Mouse (Mus musculus) lung, embryonic 15.5 days (tissue): ENCODE results near the gene G6pc2. TPM values are rescaled to one million over a fixed set of nuclear protein-coding genes. Genes with fewer than 3 reads are reported as not detected.

ENCODE experiments used
- ATAC-seq: fragments of 200-750 bp; cut with Nextera tagmentation; 2 replicates; pipeline ENCODE4 v1.8.0; 2017; ENCODE audit warnings: moderate number of reproducible peaks, borderline replicate concordance; ENCODE audit not compliant: low FRiP score, low TSS enrichment; ENCODE audit errors: extremely low read depth
- H3K27ac ChIP-seq: fragments of 300-500 bp; sonication (generic); 2 replicates; pipeline ENCODE4 v1.5.1; 2015; ENCODE audit warnings: moderate library complexity, mild to moderate bottlenecking, inconsistent platforms
- H3K27me3 ChIP-seq: fragments of 300-500 bp; sonication (generic); 2 replicates; pipeline ENCODE4 v1.6.1; 2015; ENCODE audit warnings: inconsistent platforms
- H3K36me3 ChIP-seq: fragments of 300-500 bp; sonication (generic); 2 replicates; pipeline ENCODE4 v1.6.1; 2015; ENCODE audit warnings: inconsistent platforms
- H3K4me1 ChIP-seq: fragments of 300-500 bp; sonication (generic); 2 replicates; pipeline ENCODE4 v1.6.1; 2015; ENCODE audit warnings: inconsistent platforms
- H3K4me2 ChIP-seq: fragments of 300-500 bp; sonication (generic); 2 replicates; pipeline ENCODE4 v1.6.1; 2015; ENCODE audit warnings: inconsistent platforms, mild to moderate bottlenecking, moderate library complexity
- H3K4me3 ChIP-seq: fragments of 300-500 bp; sonication (generic); 2 replicates; pipeline ENCODE4 v1.5.1; 2015; ENCODE audit warnings: mild to moderate bottlenecking, inconsistent platforms
- H3K9ac ChIP-seq: fragments of 300-500 bp; sonication (generic); 2 replicates; pipeline ENCODE4 v1.6.1; 2015; ENCODE audit warnings: inconsistent platforms
- H3K9me3 ChIP-seq: fragments of 300-500 bp; sonication (generic); 2 replicates; pipeline ENCODE4 v1.6.1; 2016; ENCODE audit warnings: inconsistent platforms
- WGBS: fragments of 180-500 bp; shearing (Covaris S2); methylation state at CpG from one replicate; pipeline ENCODE4 v1.1.7; 2015; 5-methylcytosine and 5-hydroxymethylcytosine counted together
- polyA plus RNA-seq: library from polyadenylated mRNA; unstranded; fragments of >200 nt; fragmentation: Nextera tagmentation; extraction: Ambion mirVana; gene quantifications from 2 replicates; pipeline ENCODE4 v1.2.1, GENCODE M21; 2015

The G6pc2 gene
- not detected in 2 replicates for polyA plus RNA-seq

DNA sequence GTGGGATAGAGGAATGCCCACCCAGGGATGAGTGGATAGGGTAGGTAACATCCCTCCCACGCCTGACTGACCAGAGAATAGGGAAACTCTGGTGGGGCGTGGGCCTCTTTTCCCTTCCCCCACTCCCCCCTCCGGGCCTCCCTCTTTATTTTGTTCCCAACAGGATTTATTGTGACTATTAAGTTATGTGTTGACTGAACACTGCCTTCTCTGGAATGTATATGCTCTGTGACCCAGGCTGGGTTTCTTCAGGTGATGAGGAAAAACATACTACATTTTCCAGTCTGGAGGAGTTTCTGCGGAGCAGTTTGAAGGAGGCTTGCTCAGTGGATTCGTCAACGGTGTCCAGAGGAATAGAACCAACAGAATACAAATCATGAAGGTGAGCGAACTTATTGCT is at the start of gene G6pc2:
G6pc2 (plus strand) TSS at position 301 of the 400 bp plus-strand sequence.
- no peak within 1 kb of the TSS for H3K4me2 ChIP-seq
- no peaks in the 10 kb centered on the region for H3K4me1 ChIP-seq
- no peaks in the 10 kb centered on the region for H3K36me3 ChIP-seq
- no peak within 1 kb of the TSS for H3K4me3 ChIP-seq
- H3K27me3 ChIP-seq, result no peaks in the 10 kb centered on the region
- no peak within 1 kb of the TSS for H3K9ac ChIP-seq
- 80% methylated on average over 7 of the region's 7 CpGs for WGBS
- H3K27ac ChIP-seq, result no peak within 1 kb of the TSS
- no peaks in the 10 kb centered on the region for H3K9me3 ChIP-seq
- ATAC-seq, result no peak

- ATAC-seq, result no peak
- Histone ChIP-seq H3K4me2 (no peak overlapping the region), H3K4me3 (no peak overlapping the region), H3K27ac (no peak overlapping the region), H3K9ac (no peak overlapping the region), H3K36me3 (no peaks in the 10 kb centered on the region), H3K4me1 (no peaks in the 10 kb centered on the region), H3K9me3 (no peaks in the 10 kb centered on the region), H3K27me3 (no peaks in the 10 kb centered on the region)
- 42% methylated on average over 9 of the region's 9 CpGs for WGBS
Measured at GRCm38 (mm10) chr2:69170395-69171077, 40.3 kb upstream of the G6pc2 start.

- no peaks in the 10 kb centered on the region for H3K9me3 ChIP-seq
- 72% methylated on average over 5 of the region's 5 CpGs for WGBS
- no peak overlapping the region for H3K4me2 ChIP-seq
- H3K36me3 ChIP-seq, result no peaks in the 10 kb centered on the region
- H3K27ac ChIP-seq, result no peak overlapping the region
- H3K27me3 ChIP-seq, result no peaks in the 10 kb centered on the region
- H3K4me1 ChIP-seq, result no peaks in the 10 kb centered on the region
- ATAC-seq, result no peak
- H3K4me3 ChIP-seq, result no peak overlapping the region
- H3K9ac ChIP-seq, result no peak overlapping the region
Measured at GRCm38 (mm10) chr2:69175296-69175695, 35.6 kb upstream of the G6pc2 start.

- no peaks in the 10 kb centered on the region for H3K4me1 ChIP-seq
- H3K36me3 ChIP-seq, result no peaks in the 10 kb centered on the region
- H3K27ac ChIP-seq, result no peak overlapping the region
- no peak overlapping the region for H3K9ac ChIP-seq
- H3K9me3 ChIP-seq, result no peaks in the 10 kb centered on the region
- no peak overlapping the region for H3K4me2 ChIP-seq
- no peaks in the 10 kb centered on the region for H3K27me3 ChIP-seq
- WGBS, result 80% methylated on average over 4 of the region's 4 CpGs
- H3K4me3 ChIP-seq, result no peak overlapping the region
- no peak for ATAC-seq
Measured at GRCm38 (mm10) chr2:69179721-69180120, 31.2 kb upstream of the G6pc2 start.

DNA sequence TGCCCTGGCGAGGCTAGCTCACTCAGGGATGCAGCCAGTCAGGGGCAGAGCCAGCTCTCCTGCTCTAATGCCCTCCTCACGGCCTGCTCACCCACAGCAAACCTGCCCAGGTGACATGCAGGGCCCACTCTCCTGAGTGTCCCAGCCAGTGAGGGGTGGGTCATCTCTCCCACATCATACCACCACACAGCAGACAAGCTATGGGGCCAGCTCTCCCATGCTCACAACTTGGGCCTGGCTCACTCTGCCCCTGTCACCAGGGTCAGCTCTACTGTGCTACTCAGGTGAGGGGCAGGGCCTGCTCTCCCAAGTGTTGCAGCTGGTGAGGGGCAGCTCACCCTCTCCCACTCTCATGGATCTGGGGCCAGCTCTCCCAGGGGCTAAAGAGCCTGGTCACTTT is 22.9 kb upstream of the G6pc2 start:
- 0 out of 2 replicates have a peak, but pooled peaks have one; percentile 31 for ATAC-seq
- H3K27me3 ChIP-seq, result no peaks in the 10 kb centered on the region
- no peaks in the 10 kb centered on the region for H3K4me1 ChIP-seq
- H3K36me3 ChIP-seq, result peaks cover 10% of the 10 kb centered on the region
- H3K4me2 ChIP-seq, result no peak overlapping the region
- no peak overlapping the region for H3K9ac ChIP-seq
- no peak overlapping the region for H3K4me3 ChIP-seq
- H3K27ac ChIP-seq, result no peak overlapping the region
- WGBS, result 91% methylated on average over 2 of the region's 2 CpGs
- H3K9me3 ChIP-seq, result no peaks in the 10 kb centered on the region

DNA sequence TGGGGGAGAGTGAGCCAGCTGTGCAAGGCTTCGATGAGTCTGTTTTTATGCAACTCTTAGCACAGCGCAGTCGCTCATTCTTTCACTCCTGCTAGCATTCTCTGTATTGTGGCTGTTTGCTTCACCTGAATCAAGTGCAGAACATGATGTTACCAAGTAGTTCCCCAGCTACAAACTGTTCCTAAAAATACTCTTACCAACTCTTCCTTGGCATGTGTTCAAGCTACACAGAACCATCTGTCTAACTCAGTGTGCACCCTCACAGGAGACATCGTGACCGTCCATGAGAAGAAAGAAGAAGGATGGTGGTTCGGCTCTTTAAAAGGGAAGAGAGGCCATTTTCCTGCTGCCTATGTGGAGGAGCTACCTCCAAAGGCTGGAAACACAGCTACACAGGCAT is 22.1 kb upstream of the G6pc2 start:
- no peak for ATAC-seq
- Histone ChIP-seq H3K36me3 (peaks cover 17% of the 10 kb centered on the region), H3K9ac (no peak overlapping the region), H3K9me3 (no peaks in the 10 kb centered on the region), H3K4me2 (no peak overlapping the region), H3K27ac (no peak overlapping the region), H3K27me3 (no peaks in the 10 kb centered on the region), H3K4me1 (no peaks in the 10 kb centered on the region), H3K4me3 (no peak overlapping the region)
- 78% methylated on average over 6 of the region's 6 CpGs for WGBS

DNA sequence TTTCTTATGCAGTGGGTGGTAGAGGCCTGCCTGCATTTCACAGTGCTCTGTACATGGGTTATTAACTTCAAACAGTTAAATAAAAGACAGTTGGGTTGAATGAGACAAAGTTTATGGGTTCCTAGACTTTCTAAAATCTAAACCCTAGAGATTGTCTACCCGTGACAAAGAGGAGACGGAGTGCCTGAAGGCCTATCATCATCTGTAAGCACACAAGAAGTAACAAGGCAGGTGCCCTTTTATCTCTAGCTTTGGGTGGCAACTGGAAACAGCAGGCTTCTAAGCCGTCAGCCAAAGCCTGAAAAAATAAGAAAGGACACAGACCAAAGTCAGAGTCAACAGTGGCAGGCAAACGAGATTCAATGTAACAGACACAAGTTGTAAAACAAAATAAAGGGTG is 21.7 kb upstream of the G6pc2 start:
- ATAC-seq, result no peak
- Histone ChIP-seq H3K27ac (no peak overlapping the region), H3K4me3 (no peak overlapping the region), H3K4me1 (no peaks in the 10 kb centered on the region), H3K9ac (no peak overlapping the region), H3K9me3 (no peaks in the 10 kb centered on the region), H3K36me3 (peaks cover 22% of the 10 kb centered on the region), H3K4me2 (no peak overlapping the region), H3K27me3 (no peaks in the 10 kb centered on the region)
- 78% methylated on average over 4 of the region's 4 CpGs for WGBS

- WGBS, result 77% methylated on average over 5 of the region's 5 CpGs
- peaks cover 38% of the 10 kb centered on the region for H3K36me3 ChIP-seq
- H3K4me3 ChIP-seq, result no peak overlapping the region
- ATAC-seq, result no peak
- no peak overlapping the region for H3K27ac ChIP-seq
- no peaks in the 10 kb centered on the region for H3K9me3 ChIP-seq
- H3K9ac ChIP-seq, result no peak overlapping the region
- no peaks in the 10 kb centered on the region for H3K27me3 ChIP-seq
- H3K4me1 ChIP-seq, result no peaks in the 10 kb centered on the region
- H3K4me2 ChIP-seq, result no peak overlapping the region
Measured at GRCm38 (mm10) chr2:69191059-69191458, 19.8 kb upstream of the G6pc2 start.

DNA sequence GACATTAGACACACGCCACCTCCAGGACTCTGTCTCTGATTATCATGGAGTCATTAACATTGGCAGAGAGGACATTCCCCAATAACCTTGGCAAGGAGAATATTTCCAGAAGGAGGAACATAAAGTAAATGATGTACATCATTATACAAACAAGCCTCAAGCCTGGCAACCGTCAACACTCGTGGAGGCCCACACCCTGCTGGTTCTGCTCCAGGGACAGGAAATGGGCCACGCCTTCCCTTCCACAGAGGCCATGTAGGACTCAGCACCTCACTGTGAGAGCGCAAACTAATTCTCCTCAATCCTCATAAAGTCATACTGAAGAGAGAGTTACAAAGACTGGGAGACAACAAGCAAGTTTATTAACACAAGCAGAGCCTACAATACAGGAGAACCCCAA is 17.3 kb upstream of the G6pc2 start:
- H3K4me1 ChIP-seq, result no peaks in the 10 kb centered on the region
- H3K27me3 ChIP-seq, result no peaks in the 10 kb centered on the region
- H3K36me3 ChIP-seq, result peaks cover 50% of the 10 kb centered on the region
- H3K4me2 ChIP-seq, result no peak overlapping the region
- 81% methylated on average over 5 of the region's 5 CpGs for WGBS
- no peak overlapping the region for H3K9ac ChIP-seq
- H3K9me3 ChIP-seq, result no peaks in the 10 kb centered on the region
- no peak overlapping the region for H3K27ac ChIP-seq
- no peak overlapping the region for H3K4me3 ChIP-seq
- ATAC-seq, result no peak

DNA sequence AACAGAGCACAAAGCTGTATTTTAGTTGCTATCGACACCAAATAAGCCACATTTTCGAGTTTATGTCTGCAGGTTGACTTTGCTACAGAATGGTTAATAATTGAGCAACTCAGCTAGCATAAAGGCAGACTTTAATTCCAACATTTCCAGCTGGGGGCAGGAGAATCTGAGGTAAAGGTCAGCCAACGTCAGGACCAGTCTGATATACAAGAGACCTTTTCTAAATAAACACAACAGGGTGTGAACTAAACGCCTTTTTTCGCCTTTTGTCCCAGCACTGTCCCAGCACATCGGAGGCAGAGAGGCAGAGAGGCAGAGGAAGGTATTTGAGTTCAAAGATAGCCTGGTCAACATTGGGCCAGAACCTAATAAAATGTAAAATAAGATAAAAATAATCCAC is 5.7 kb upstream of the G6pc2 start:
- no peaks in the 10 kb centered on the region for H3K27me3 ChIP-seq
- peak overlapping the region; percentile 61 for H3K4me2 ChIP-seq
- peak overlapping the region; percentile 93 for H3K4me3 ChIP-seq
- peaks cover 7% of the 10 kb centered on the region for H3K4me1 ChIP-seq
- no peak for ATAC-seq
- H3K36me3 ChIP-seq, result peaks cover 18% of the 10 kb centered on the region
- H3K27ac ChIP-seq, result no peak overlapping the region
- whole genome bisulfite sequencing, result 10% methylated on average over 6 of the region's 6 CpGs
- H3K9ac ChIP-seq, result peak overlapping the region; percentile 87
- H3K9me3 ChIP-seq, result no peaks in the 10 kb centered on the region

GRCm38 (mm10) chr2:69205791-69206351 is 5.0 kb upstream of the G6pc2 start, which contains the start of gene Spc25:
Spc25 (minus strand) TSS chr2:69206194.
- H3K4me2 ChIP-seq, result peak within 1 kb of the TSS; percentile 61
- H3K9ac ChIP-seq, result peak within 1 kb of the TSS; percentile 87
- ATAC-seq, result peak; percentile 99
- peak within 1 kb of the TSS; percentile 93 for H3K4me3 ChIP-seq
- peak within 1 kb of the TSS; percentile 87 for H3K27ac ChIP-seq
- H3K4me1 ChIP-seq, result peaks cover 7% of the 10 kb centered on the region
- H3K9me3 ChIP-seq, result no peaks in the 10 kb centered on the region
- under 1% methylated on average over 46 of the region's 46 CpGs for WGBS
- peaks cover 17% of the 10 kb centered on the region for H3K36me3 ChIP-seq
- H3K27me3 ChIP-seq, result no peaks in the 10 kb centered on the region

DNA sequence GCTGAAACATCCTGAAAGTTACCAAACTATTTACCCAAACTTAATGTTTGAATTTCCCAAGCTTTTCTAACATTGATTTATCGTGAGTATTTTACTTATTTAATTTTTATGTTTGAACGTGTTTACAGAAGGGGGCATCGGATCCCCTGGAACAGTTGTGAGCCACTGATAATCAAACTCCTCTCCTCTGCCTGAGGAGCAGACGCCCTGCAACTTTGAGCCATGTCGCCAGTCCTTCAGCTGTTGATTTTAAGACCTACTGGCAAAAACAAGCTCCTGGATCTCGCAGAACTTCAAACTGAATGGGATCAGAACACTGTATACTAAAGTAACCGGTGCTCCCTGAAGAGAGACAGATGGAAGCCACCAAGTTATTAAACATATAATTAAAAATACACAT is 4.3 kb upstream of the G6pc2 start:
- no peaks in the 10 kb centered on the region for H3K27me3 ChIP-seq
- H3K4me2 ChIP-seq, result peak overlapping the region; percentile 52
- H3K27ac ChIP-seq, result no peak overlapping the region
- peaks cover 7% of the 10 kb centered on the region for H3K4me1 ChIP-seq
- 17% methylated on average over 7 of the region's 7 CpGs for WGBS
- peak overlapping the region; percentile 24; the same call in 1 of the 2 replicates for H3K9ac ChIP-seq
- peak; percentile 41; the same call in 1 of the 2 replicates for ATAC-seq
- peak overlapping the region; percentile 93 for H3K4me3 ChIP-seq
- peaks cover 10% of the 10 kb centered on the region for H3K36me3 ChIP-seq
- no peaks in the 10 kb centered on the region for H3K9me3 ChIP-seq
